ENCODE assay signal across 9 mouse cellular contexts in genomic region chr12:75593817-75594216, GRCm38 (mm10). TPM values are rescaled to one million over a fixed set of nuclear protein-coding genes. Genes with fewer than 3 reads are reported as not detected.
A peak's percentile ranks its signal among the peaks of the same experiment; 100 is the strongest.
DNase-seq lines count a peak whose midpoint lies in the region; ATAC-seq and TF ChIP-seq lines count a peak whose summit lies in the region.
"Had no signal": no experiment of that assay in that cellular context is flagged by ENCODE, and none has a peak within 500 bp of the region (broad histone marks: within the 10 kb centered on the region; RNA-seq: fewer than 3 reads in every experiment).

No protein-coding gene starts in this region.

- no peak overlapping the region for H3K9ac ChIP-seq in heart, embryonic 11.5 days (ENCODE audit: low read depth, low read length)
- H3K9ac ChIP-seq in ES-E14 (ENCODE audit: insufficient read depth, low read depth, low read length, poor library complexity, severe bottlenecking) = no peak overlapping the region
- H3K9ac ChIP-seq in forebrain, embryonic 16.5 days (replicated peaks; ENCODE audit: low read depth, low read length) = no peak overlapping the region
- no peak overlapping the region for H3K9ac ChIP-seq in liver, postnatal 0 days (replicated peaks)

- in situ Hi-C loops in ES-E14 (cut with MboI; ENCODE audit: low sequenced_read_pairs in 2 of 2, unreplicated experiment in 2 of 2) = no loop called here

- H3K27ac ChIP-seq in heart, embryonic 11.5 days (ENCODE audit: low read depth, low read length) = no peak overlapping the region
- H3K27ac ChIP-seq in ES-E14 (ENCODE audit: insufficient read depth, low read depth, low read length, poor library complexity, severe bottlenecking) = no peak overlapping the region
- H3K27ac ChIP-seq in forebrain, embryonic 16.5 days (ENCODE audit: low read length) = no peak overlapping the region
- no peak overlapping the region for H3K27ac ChIP-seq in liver, postnatal 0 days (ENCODE audit: low read depth)
- no peak overlapping the region for H3K27ac ChIP-seq in layer of hippocampus, adult 2 months

- TF ChIP-seq CTCF in liver, postnatal 0 days (IDR thresholded peaks at IDR 0.05; ENCODE audit: low read depth) = no peak
- no peak for TF ChIP-seq CTCF in layer of hippocampus, adult 2 months (conservative IDR thresholded peaks at IDR 0.05)

- intact Hi-C loops in heart, postnatal 36 days (cut with DNase I) = loop anchor here (2.0 to 10.0 kb wide), 2 partner anchors 69 to 129 kb away; no protein-coding TSS in a partner anchor

- no peak for ATAC-seq in heart, embryonic 11.5 days (replicated peaks; ENCODE audit: insufficient number of reproducible peaks, low FRiP score, low TSS enrichment)
- ATAC-seq in forebrain, embryonic 16.5 days = no peak
- ATAC-seq in liver, postnatal 0 days = no peak

- H3K4me1 ChIP-seq in heart, embryonic 11.5 days (ENCODE audit: control insufficient read depth, insufficient read depth, low read length) = peaks cover 10% of the 10 kb centered on the region
- peaks cover 2 to 9% of the 10 kb centered on the region in 2 experiments; a peak in 2 of 4 replicates for H3K4me1 ChIP-seq in ES-E14 (ENCODE audit: control insufficient read depth in 2 of 2, insufficient read depth in 2 of 2, low read length in 2 of 2, poor library complexity in 1 of 2)
- peaks cover 12% of the 10 kb centered on the region for H3K4me1 ChIP-seq in forebrain, embryonic 16.5 days (replicated peaks; ENCODE audit: control insufficient read depth, insufficient read depth, low read length)
- peaks cover 10% of the 10 kb centered on the region for H3K4me1 ChIP-seq in liver, postnatal 0 days (ENCODE audit: insufficient read depth)

- TF ChIP-seq EP300 in liver, postnatal 0 days (IDR thresholded peaks at IDR 0.05; ENCODE audit: low read depth) = no peak

- H3K4me2 ChIP-seq in heart, embryonic 11.5 days = peak overlapping the region; percentile 77; the same call in 1 of the 2 replicates
- peak overlapping the region; percentile 90 for H3K4me2 ChIP-seq in forebrain, embryonic 16.5 days (ENCODE audit: low read length)
- peak overlapping the region; percentile 87 for H3K4me2 ChIP-seq in liver, postnatal 0 days (ENCODE audit: low read depth, low read length)

- no peak overlapping the region for H3K4me3 ChIP-seq in heart, embryonic 11.5 days (ENCODE audit: low read depth, low read length)
- H3K4me3 ChIP-seq in ES-E14 (ENCODE audit: insufficient read depth in 1 of 2, low read depth in 1 of 2, low read length in 2 of 2, poor library complexity in 1 of 2, severe bottlenecking in 1 of 2) = no peak overlapping the region
- peak overlapping the region; percentile 11 for H3K4me3 ChIP-seq in forebrain, embryonic 16.5 days (replicated peaks; ENCODE audit: low read length)
- no peak overlapping the region for H3K4me3 ChIP-seq in liver, postnatal 0 days (ENCODE audit: low read depth, low read length)
- H3K4me3 ChIP-seq in layer of hippocampus, adult 2 months = no peak overlapping the region; the same call in 1 of the 2 replicates

- H3K9me3 ChIP-seq in heart, embryonic 11.5 days (replicated peaks; ENCODE audit: control insufficient read depth, low read length) = no peaks in the 10 kb centered on the region
- no peaks in the 10 kb centered on the region for H3K9me3 ChIP-seq in ES-E14 (ENCODE audit: control insufficient read depth, insufficient read depth, low read depth, low read length)
- no peaks in the 10 kb centered on the region for H3K9me3 ChIP-seq in forebrain, embryonic 16.5 days (ENCODE audit: control insufficient read depth, low read length)
- no peaks in the 10 kb centered on the region for H3K9me3 ChIP-seq in liver, postnatal 0 days (ENCODE audit: low read length)

- no peaks in the 10 kb centered on the region for H3K27me3 ChIP-seq in heart, embryonic 11.5 days (ENCODE audit: control insufficient read depth, insufficient read depth, low read length)
- no peaks in the 10 kb centered on the region for H3K27me3 ChIP-seq in forebrain, embryonic 16.5 days (replicated peaks; ENCODE audit: control insufficient read depth, insufficient read depth, low read length)
- H3K27me3 ChIP-seq in liver, postnatal 0 days (ENCODE audit: insufficient read depth, low read length) = no peaks in the 10 kb centered on the region

- no peak for DNase-seq in heart, postnatal 36 days
- DNase-seq in ES-E14 (ENCODE audit: low read depth, low spot score) = no peak
- no peak for DNase-seq in liver, postnatal 0 days
- DNase-seq in right cerebral cortex, adult 2 months (ENCODE audit: low spot score in 2 of 2) = no peak
- no peak for DNase-seq in layer of hippocampus, adult 2 months (ENCODE audit: low spot score in 2 of 2)
- DNase-seq in cerebellum, postnatal 25 days = no peak
- DNase-seq: right cerebral cortex, postnatal 4 days had no signal

- WGBS in heart, embryonic 11.5 days (ENCODE audit: insufficient replicate concordance) = 80% methylated on average over 4 of the region's 4 CpGs
- 75% methylated on average over 4 of the region's 4 CpGs for WGBS in forebrain, embryonic 16.5 days
- WGBS in liver, postnatal 0 days (ENCODE audit: insufficient replicate concordance) = 68% methylated on average over 4 of the region's 4 CpGs

- H3K36me3 ChIP-seq in heart, embryonic 11.5 days (ENCODE audit: control insufficient read depth, insufficient read depth, low read length) = peaks cover 7% of the 10 kb centered on the region
- H3K36me3 ChIP-seq in ES-E14 (ENCODE audit: control insufficient read depth, insufficient read depth, low read length, poor library complexity, severe bottlenecking) = peaks cover 3% of the 10 kb centered on the region
- H3K36me3 ChIP-seq in forebrain, embryonic 16.5 days (ENCODE audit: control insufficient read depth, insufficient read depth) = peaks cover 12% of the 10 kb centered on the region
- H3K36me3 ChIP-seq in liver, postnatal 0 days (replicated peaks; ENCODE audit: insufficient read depth, low read length) = peaks cover 24% of the 10 kb centered on the region

TF ChIP-seq in ES-E14, 5 proteins besides CTCF, POLR2A, EP300 and RAD21:
- TF ChIP-seq ZNF384 (IDR thresholded peaks at IDR 0.05; ENCODE audit: low read depth, low read length) (peak; percentile 86), CHD2 (IDR thresholded peaks at IDR 0.05; ENCODE audit: low read depth, low read length) (no peak), MAFK (IDR thresholded peaks at IDR 0.05; ENCODE audit: insufficient read depth, low read depth, low read length) (no peak), ZC3H11A (IDR thresholded peaks at IDR 0.05; ENCODE audit: borderline replicate concordance, low read depth, low read length) (no peak)
TF ChIP-seq in ES-E14: peak in this region for 1.

RNA-seq across cellular contexts. Expression of gene Ppp2r5e, which starts 2.2 kb away (rescaled TPM):
- 11.9 and 12.6 TPM in 2 replicates for polyA plus RNA-seq in heart, embryonic 11.5 days (2014; fragmentation: Nextera tagmentation; extraction: Ambion mirVana)
- total RNA-seq in heart, postnatal 36 days (2021) = 10 to 100 TPM; 32.4 to 32.8 TPM
- 12.8 and 16.6 TPM in 2 replicates for total RNA-seq in ES-E14 (2012; rRNA removed)
- 22.1 and 23.8 TPM in 2 replicates for polyA plus RNA-seq in forebrain, embryonic 16.5 days (2015; fragmentation: Nextera tagmentation; extraction: Ambion mirVana)
- polyA plus RNA-seq in liver, postnatal 0 days (2015; fragmentation: Nextera tagmentation; extraction: Ambion mirVana) = 4.9 and 6.5 TPM in 2 replicates
- 10 to 100 TPM; 79.1 to 80.1 TPM for total RNA-seq in layer of hippocampus, adult 2 months (2021)
